Mouse (Mus musculus): ENCODE data around the gene Nrxn1. TPM values are rescaled to one million over a fixed set of nuclear protein-coding genes. Genes with fewer than 3 reads are reported as not detected.

Gene Nrxn1
- total RNA-seq (2017): 0.37 and 0.47 TPM in 2 replicates

GRCm38 (mm10) chr17:91093042-91093080 is at the start of gene Nrxn1:
Nrxn1 (minus strand) TSS chr17:91093071.
- no peak for ATAC-seq (ENCODE audit: extremely low read depth, insufficient number of reproducible peaks, low FRiP score, poor library complexity, severe bottlenecking)

- no peak for ATAC-seq (ENCODE audit: extremely low read depth, insufficient number of reproducible peaks, low FRiP score, poor library complexity, severe bottlenecking)
Observed at GRCm38 (mm10) chr17:91136859-91137258, 44.0 kb upstream of the Nrxn1 start.

GRCm38 (mm10) chr17:91112880-91113628 is 20.2 kb upstream of the Nrxn1 start:
- no peak for ATAC-seq (ENCODE audit: extremely low read depth, insufficient number of reproducible peaks, low FRiP score, poor library complexity, severe bottlenecking)

- ATAC-seq (ENCODE audit: extremely low read depth, insufficient number of reproducible peaks, low FRiP score, poor library complexity, severe bottlenecking): no peak
Observed at GRCm38 (mm10) chr17:91112085-91112484, 19.2 kb upstream of the Nrxn1 start.

- no peak for ATAC-seq (ENCODE audit: extremely low read depth, insufficient number of reproducible peaks, low FRiP score, poor library complexity, severe bottlenecking)
Observed at GRCm38 (mm10) chr17:91093081-91093875, 407 bp upstream of the Nrxn1 start.

- ATAC-seq (ENCODE audit: extremely low read depth, insufficient number of reproducible peaks, low FRiP score, poor library complexity, severe bottlenecking): no peak
Observed at GRCm38 (mm10) chr17:91092421-91093041, 340 bp downstream of the Nrxn1 start.

GRCm38 (mm10) chr17:91090631-91091030 is 2.2 kb downstream of the Nrxn1 start:
- no peak for ATAC-seq (ENCODE audit: extremely low read depth, insufficient number of reproducible peaks, low FRiP score, poor library complexity, severe bottlenecking)

- ATAC-seq (ENCODE audit: extremely low read depth, insufficient number of reproducible peaks, low FRiP score, poor library complexity, severe bottlenecking): no peak
Observed at GRCm38 (mm10) chr17:91088991-91089390, 3.9 kb downstream of the Nrxn1 start.

GRCm38 (mm10) chr17:91088037-91088715 is 4.7 kb downstream of the Nrxn1 start:
- no peak for ATAC-seq (ENCODE audit: extremely low read depth, insufficient number of reproducible peaks, low FRiP score, poor library complexity, severe bottlenecking)

- ATAC-seq (ENCODE audit: extremely low read depth, insufficient number of reproducible peaks, low FRiP score, poor library complexity, severe bottlenecking): no peak
Observed at GRCm38 (mm10) chr17:91086412-91086811, 6.5 kb downstream of the Nrxn1 start.

- ATAC-seq (ENCODE audit: extremely low read depth, insufficient number of reproducible peaks, low FRiP score, poor library complexity, severe bottlenecking): no peak
Observed at GRCm38 (mm10) chr17:91085416-91085815, 7.5 kb downstream of the Nrxn1 start.

- no peak for ATAC-seq (ENCODE audit: extremely low read depth, insufficient number of reproducible peaks, low FRiP score, poor library complexity, severe bottlenecking)
Observed at GRCm38 (mm10) chr17:91079096-91079495, 13.8 kb downstream of the Nrxn1 start.

GRCm38 (mm10) chr17:91074780-91075179 is 18.1 kb downstream of the Nrxn1 start:
- no peak for ATAC-seq (ENCODE audit: extremely low read depth, insufficient number of reproducible peaks, low FRiP score, poor library complexity, severe bottlenecking)

GRCm38 (mm10) chr17:91033466-91033865 is 59.4 kb downstream of the Nrxn1 start:
- no peak for ATAC-seq (ENCODE audit: extremely low read depth, insufficient number of reproducible peaks, low FRiP score, poor library complexity, severe bottlenecking)

GRCm38 (mm10) chr17:91025061-91025623 is 67.7 kb downstream of the Nrxn1 start:
- no peak for ATAC-seq (ENCODE audit: extremely low read depth, insufficient number of reproducible peaks, low FRiP score, poor library complexity, severe bottlenecking)

- no peak for ATAC-seq (ENCODE audit: extremely low read depth, insufficient number of reproducible peaks, low FRiP score, poor library complexity, severe bottlenecking)
Observed at GRCm38 (mm10) chr17:91007385-91008089, 85.3 kb downstream of the Nrxn1 start.

- ATAC-seq (ENCODE audit: extremely low read depth, insufficient number of reproducible peaks, low FRiP score, poor library complexity, severe bottlenecking): no peak
Observed at GRCm38 (mm10) chr17:91000389-91000788, 92.5 kb downstream of the Nrxn1 start.

GRCm38 (mm10) chr17:90999667-91000154 is 93.2 kb downstream of the Nrxn1 start:
- no peak for ATAC-seq (ENCODE audit: extremely low read depth, insufficient number of reproducible peaks, low FRiP score, poor library complexity, severe bottlenecking)

GRCm38 (mm10) chr17:90997714-90998113 is 95.2 kb downstream of the Nrxn1 start:
- ATAC-seq (ENCODE audit: extremely low read depth, insufficient number of reproducible peaks, low FRiP score, poor library complexity, severe bottlenecking): no peak

Data from neutrophil, adult 5-6 weeks (primary cell).